Mouse (Mus musculus): Measurements from ENCODE around the gene Rnf223. TPM values are rescaled to one million over a fixed set of nuclear protein-coding genes. Genes with fewer than 3 reads are reported as not detected.

Rnf223 gene
- polyA plus RNA-seq, 1 experiment from 2014 or later = not detected

DNA sequence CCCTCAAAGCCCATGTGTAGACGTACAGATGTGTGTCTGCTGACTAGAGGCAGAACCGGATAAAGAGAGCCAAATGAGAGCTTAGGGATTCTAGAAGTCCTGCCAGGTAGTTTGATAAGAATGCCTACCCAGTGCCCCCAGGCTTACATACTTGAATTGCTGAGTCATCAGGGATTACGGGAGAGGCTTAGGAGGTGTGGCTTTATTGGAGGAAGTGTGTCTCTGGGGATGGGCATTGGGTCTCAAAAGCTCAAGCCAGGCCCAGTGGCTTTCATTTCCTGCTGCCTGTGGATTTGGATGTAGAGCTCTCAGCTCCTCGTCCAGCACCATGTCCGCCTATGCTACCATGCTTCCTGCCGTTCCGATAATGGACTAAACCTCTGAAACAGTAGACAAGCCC is 3.5 kb upstream of the Rnf223 start:
- H3K9ac ChIP-seq (ENCODE audit: low read depth, low read length) = no peak overlapping the region
- TF ChIP-seq CTCF (IDR thresholded peaks at IDR 0.05; ENCODE audit: low read depth) = no peak
- no peak overlapping the region for H3K27ac ChIP-seq (ENCODE audit: low read depth, low read length)
- H3K4me2 ChIP-seq (replicated peaks; ENCODE audit: low read depth) = no peak overlapping the region
- H3K9me3 ChIP-seq (ENCODE audit: control insufficient read depth) = no peaks in the 10 kb centered on the region
- no peaks in the 10 kb centered on the region for H3K27me3 ChIP-seq (replicated peaks; ENCODE audit: control insufficient read depth, insufficient read depth, low read length)
- 80% methylated on average over 7 of the region's 7 CpGs for WGBS
- no peaks in the 10 kb centered on the region for H3K4me1 ChIP-seq (replicated peaks; ENCODE audit: control insufficient read depth, insufficient read depth, low read length)
- peaks cover 31% of the 10 kb centered on the region for H3K36me3 ChIP-seq (ENCODE audit: control insufficient read depth, insufficient read depth)
- no peak overlapping the region for H3K4me3 ChIP-seq (ENCODE audit: low read depth, low read length)
- ATAC-seq = no peak

DNA sequence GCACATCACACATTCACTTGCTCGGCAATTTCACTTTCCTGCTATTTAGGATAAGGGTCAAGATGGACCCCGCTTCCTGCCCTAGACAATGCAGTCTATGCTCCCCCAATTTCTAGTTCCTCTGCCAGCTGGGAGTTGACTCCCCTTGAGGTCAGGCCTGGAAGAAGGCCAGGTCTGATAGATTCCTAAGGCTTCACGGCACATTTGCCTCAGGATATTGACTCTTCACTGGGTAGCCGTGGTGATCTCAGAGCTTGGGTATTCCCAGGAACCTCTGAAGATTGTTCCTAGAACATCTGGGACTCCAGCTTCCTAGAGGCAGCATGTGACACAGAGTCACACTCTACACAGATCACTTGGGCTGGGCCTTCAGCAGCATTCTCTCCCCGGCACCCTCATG is 1.6 kb upstream of the Rnf223 start:
- ATAC-seq = no peak
- no peak overlapping the region for H3K4me2 ChIP-seq (replicated peaks; ENCODE audit: low read depth)
- no peak overlapping the region for H3K4me3 ChIP-seq (ENCODE audit: low read depth, low read length)
- no peaks in the 10 kb centered on the region for H3K27me3 ChIP-seq (replicated peaks; ENCODE audit: control insufficient read depth, insufficient read depth, low read length)
- WGBS = 74% methylated on average over 5 of the region's 5 CpGs
- no peak overlapping the region for H3K9ac ChIP-seq (ENCODE audit: low read depth, low read length)
- no peak for TF ChIP-seq CTCF (IDR thresholded peaks at IDR 0.05; ENCODE audit: low read depth)
- no peaks in the 10 kb centered on the region for H3K4me1 ChIP-seq (replicated peaks; ENCODE audit: control insufficient read depth, insufficient read depth, low read length)
- no peak overlapping the region for H3K27ac ChIP-seq (ENCODE audit: low read depth, low read length)
- no peaks in the 10 kb centered on the region for H3K9me3 ChIP-seq (ENCODE audit: control insufficient read depth)
- peaks cover 20% of the 10 kb centered on the region; the same call in 1 of the 2 replicates for H3K36me3 ChIP-seq (ENCODE audit: control insufficient read depth, insufficient read depth)

GRCm38 (mm10) chr4:156130940-156131339 is 627 bp downstream of the Rnf223 start:
- no peak overlapping the region for H3K9ac ChIP-seq (ENCODE audit: low read depth, low read length)
- H3K4me3 ChIP-seq (ENCODE audit: low read depth, low read length) = no peak overlapping the region
- peaks cover 7% of the 10 kb centered on the region; the same call in 1 of the 2 replicates for H3K36me3 ChIP-seq (ENCODE audit: control insufficient read depth, insufficient read depth)
- no peak for ATAC-seq
- no peaks in the 10 kb centered on the region for H3K4me1 ChIP-seq (replicated peaks; ENCODE audit: control insufficient read depth, insufficient read depth, low read length)
- 79% methylated on average over 10 of the region's 10 CpGs for WGBS
- H3K27ac ChIP-seq (ENCODE audit: low read depth, low read length) = no peak overlapping the region
- H3K9me3 ChIP-seq (ENCODE audit: control insufficient read depth) = no peaks in the 10 kb centered on the region
- H3K27me3 ChIP-seq (replicated peaks; ENCODE audit: control insufficient read depth, insufficient read depth, low read length) = no peaks in the 10 kb centered on the region
- no peak overlapping the region for H3K4me2 ChIP-seq (replicated peaks; ENCODE audit: low read depth)
- TF ChIP-seq CTCF (IDR thresholded peaks at IDR 0.05; ENCODE audit: low read depth) = no peak

DNA sequence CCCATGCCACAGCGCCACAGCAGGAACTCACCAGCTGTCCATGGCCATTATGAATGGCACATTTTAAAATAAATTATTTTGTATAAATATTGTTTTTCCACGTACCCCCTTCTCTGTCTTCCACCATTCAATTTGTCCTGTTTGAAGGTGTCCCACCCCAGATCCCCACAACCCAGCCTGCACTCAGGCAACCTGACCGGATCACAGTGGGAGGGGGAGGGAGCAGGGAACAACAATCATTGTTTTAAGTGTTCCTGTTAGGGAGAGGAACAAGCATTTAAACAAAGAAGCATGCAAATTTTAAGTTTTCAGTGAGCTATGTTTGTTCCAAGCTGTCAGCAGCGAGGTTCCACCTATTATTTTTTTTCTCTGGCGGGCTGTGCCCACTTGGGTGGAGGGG is 3.0 kb downstream of the Rnf223 start:
- Histone ChIP-seq H3K36me3 (ENCODE audit: control insufficient read depth, insufficient read depth) (no peaks in the 10 kb centered on the region), H3K4me2 (replicated peaks; ENCODE audit: low read depth) (no peak overlapping the region), H3K4me1 (replicated peaks; ENCODE audit: control insufficient read depth, insufficient read depth, low read length) (no peaks in the 10 kb centered on the region), H3K27me3 (replicated peaks; ENCODE audit: control insufficient read depth, insufficient read depth, low read length) (no peaks in the 10 kb centered on the region), H3K4me3 (ENCODE audit: low read depth, low read length) (no peak overlapping the region), H3K9me3 (ENCODE audit: control insufficient read depth) (no peaks in the 10 kb centered on the region), H3K9ac (ENCODE audit: low read depth, low read length) (no peak overlapping the region), H3K27ac (ENCODE audit: low read depth, low read length) (no peak overlapping the region)
- TF ChIP-seq CTCF (IDR thresholded peaks at IDR 0.05; ENCODE audit: low read depth) = no peak
- 72% methylated on average over 5 of the region's 5 CpGs for WGBS
- no peak for ATAC-seq

DNA sequence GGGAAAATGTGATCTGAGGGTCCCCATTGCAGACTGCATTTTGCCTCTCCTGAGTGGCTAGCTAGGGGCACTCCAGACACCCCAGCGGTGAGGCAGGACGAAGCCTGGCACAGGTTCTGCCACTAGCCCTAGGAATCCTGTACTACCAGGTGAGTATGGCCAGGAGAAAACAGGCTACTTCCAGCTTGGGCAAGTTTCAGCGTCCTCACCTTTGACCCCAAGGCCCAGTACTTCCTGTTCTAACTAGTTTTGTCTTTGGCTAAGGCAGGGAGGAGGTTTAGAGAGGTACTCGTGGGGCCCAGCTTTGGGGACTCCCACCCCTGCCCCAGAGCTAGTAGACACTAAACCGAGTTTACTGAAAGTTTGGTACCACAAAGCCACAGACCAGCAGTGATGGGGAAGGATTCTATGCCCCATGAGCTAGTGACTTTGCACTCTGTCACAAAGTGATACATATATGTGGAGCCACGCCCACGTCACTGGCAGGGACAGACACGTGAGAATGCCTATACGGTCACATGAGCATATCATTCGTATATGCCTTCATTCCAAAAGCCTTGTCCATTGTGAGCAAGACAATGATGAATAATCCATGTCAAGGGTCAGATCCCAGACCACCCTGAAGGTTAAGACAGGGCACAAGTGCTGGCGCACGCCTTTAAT is 3.8 kb downstream of the Rnf223 start:
- H3K27me3 ChIP-seq (replicated peaks; ENCODE audit: control insufficient read depth, insufficient read depth, low read length) = no peaks in the 10 kb centered on the region
- H3K27ac ChIP-seq (ENCODE audit: low read depth, low read length) = no peak overlapping the region
- H3K4me2 ChIP-seq (replicated peaks; ENCODE audit: low read depth) = no peak overlapping the region
- WGBS = 61% methylated on average over 12 of the region's 12 CpGs
- H3K9me3 ChIP-seq (ENCODE audit: control insufficient read depth) = no peaks in the 10 kb centered on the region
- no peaks in the 10 kb centered on the region for H3K4me1 ChIP-seq (replicated peaks; ENCODE audit: control insufficient read depth, insufficient read depth, low read length)
- no peaks in the 10 kb centered on the region for H3K36me3 ChIP-seq (ENCODE audit: control insufficient read depth, insufficient read depth)
- H3K4me3 ChIP-seq (ENCODE audit: low read depth, low read length) = no peak overlapping the region
- peak; percentile 81 for ATAC-seq
- TF ChIP-seq CTCF (IDR thresholded peaks at IDR 0.05; ENCODE audit: low read depth) = no peak
- H3K9ac ChIP-seq (ENCODE audit: low read depth, low read length) = no peak overlapping the region; the same call in 1 of the 2 replicates

GRCm38 (mm10) chr4:156135112-156135511 is 4.8 kb downstream of the Rnf223 start:
- Histone ChIP-seq H3K4me1 (replicated peaks; ENCODE audit: control insufficient read depth, insufficient read depth, low read length) (no peaks in the 10 kb centered on the region), H3K9ac (ENCODE audit: low read depth, low read length) (no peak overlapping the region), H3K36me3 (ENCODE audit: control insufficient read depth, insufficient read depth) (no peaks in the 10 kb centered on the region), H3K27ac (ENCODE audit: low read depth, low read length) (no peak overlapping the region), H3K27me3 (replicated peaks; ENCODE audit: control insufficient read depth, insufficient read depth, low read length) (no peaks in the 10 kb centered on the region), H3K9me3 (ENCODE audit: control insufficient read depth) (no peaks in the 10 kb centered on the region), H3K4me2 (replicated peaks; ENCODE audit: low read depth) (no peak overlapping the region), H3K4me3 (ENCODE audit: low read depth, low read length) (no peak overlapping the region)
- TF ChIP-seq CTCF (IDR thresholded peaks at IDR 0.05; ENCODE audit: low read depth) = no peak
- no peak for ATAC-seq
- 93% methylated on average over 13 of the region's 13 CpGs for WGBS
